Mouse (Mus musculus) adrenal gland, adult 10 weeks (tissue): Measurements from ENCODE around the gene Rapgefl1. TPM values are rescaled to one million over a fixed set of nuclear protein-coding genes. Genes with fewer than 3 reads are reported as not detected.

Experiments used
- polyA plus RNA-seq: library from polyadenylated mRNA; stranded (reverse); fragments of 350-450 nt; fragmentation: Illumina TruSeq; extraction: RNeasy Lipid Tissue Mini Kit (QIAGEN cat#74804); gene quantifications from one replicate; pipeline ENCODE4 v1.2.3, GENCODE M21; 2014; ENCODE audit warnings: low read depth, low replicate concordance

Gene Rapgefl1
- 0.23 TPM for polyA plus RNA-seq

GRCm38 (mm10) chr11:98836651-98837141 lies at the start of gene Rapgefl1:
TSS of gene Rapgefl1 (plus strand) at chr11:98836785.

GRCm38 (mm10) chr11:98795015-98795713 lies 41.4 kb upstream of the Rapgefl1 start, which contains the start of gene Msl1:
TSS of gene Msl1 (plus strand) at chr11:98795516.

GRCm38 (mm10) chr11:98804605-98805004 lies 32.0 kb upstream of the Rapgefl1 start, which contains the start of gene Casc3:
TSS of gene Casc3 (plus strand) at chr11:98804905.

GRCm38 (mm10) chr11:98863028-98863750 lies 26.6 kb downstream of the Rapgefl1 start, which contains the start of gene Wipf2:
TSS of gene Wipf2 (plus strand) at chr11:98863638.

Other genes with a start within 250 kb of the Rapgefl1 start
- gene Ormdl3, start 249.4 kb upstream of the Rapgefl1 start, polyA plus RNA-seq = 19.8 TPM
- gene Lrrc3c, start 238.5 kb upstream of the Rapgefl1 start, polyA plus RNA-seq = not detected
- gene Gm12355, start 211.1 kb upstream of the Rapgefl1 start, polyA plus RNA-seq = 0.64 TPM
- gene Gsdma3, start 210.4 kb upstream of the Rapgefl1 start, polyA plus RNA-seq = not detected
- not detected for gene Gsdma2, start 190.0 kb upstream of the Rapgefl1 start, polyA plus RNA-seq
- not detected for gene Gsdma, start 172.4 kb upstream of the Rapgefl1 start, polyA plus RNA-seq
- gene Psmd3, start 154.2 kb upstream of the Rapgefl1 start, polyA plus RNA-seq = 17.7 TPM
- not detected for gene Csf3, start 135.5 kb upstream of the Rapgefl1 start, polyA plus RNA-seq
- 5.1 TPM for gene Med24, start 107.3 kb upstream of the Rapgefl1 start, polyA plus RNA-seq
- gene Thra, start 96.1 kb upstream of the Rapgefl1 start, polyA plus RNA-seq = 10.6 TPM
- gene Nr1d1, start 61.5 kb upstream of the Rapgefl1 start, polyA plus RNA-seq = 8.7 TPM
- gene Msl1, start 41.3 kb upstream of the Rapgefl1 start, polyA plus RNA-seq = 93.3 TPM
- gene Casc3, start 31.9 kb upstream of the Rapgefl1 start, polyA plus RNA-seq = 20.9 TPM
- 9.9 TPM for gene Wipf2, start 26.9 kb downstream of the Rapgefl1 start, polyA plus RNA-seq
- 0.58 TPM for gene Cdc6, start 71.0 kb downstream of the Rapgefl1 start, polyA plus RNA-seq
- gene Rara, start 91.0 kb downstream of the Rapgefl1 start, polyA plus RNA-seq = 1.1 TPM
- gene Gjd3, start 146.2 kb downstream of the Rapgefl1 start, polyA plus RNA-seq = not detected
- 19.0 TPM for gene Top2a, start 187.4 kb downstream of the Rapgefl1 start, polyA plus RNA-seq
- gene Igfbp4, start 204.5 kb downstream of the Rapgefl1 start, polyA plus RNA-seq = 23.3 TPM